Mouse (Mus musculus) liver, adult (tissue): ENCODE measurements at regions not wholly inside any gene's neighbourhood (a gene's known extent, or its start where the extent isn't known, plus 50 kb on each side); places are given as distances from the start of the nearest gene placed in this dataset.

ENCODE experiments used
- GATA4 ChIP-seq: IDR thresholded peaks from 2 replicates; pipeline ENCODE4 v1.6.1; 2014; ENCODE audit warnings: mild to moderate bottlenecking, low read length; ENCODE audit not compliant: insufficient replicate concordance

DNA sequence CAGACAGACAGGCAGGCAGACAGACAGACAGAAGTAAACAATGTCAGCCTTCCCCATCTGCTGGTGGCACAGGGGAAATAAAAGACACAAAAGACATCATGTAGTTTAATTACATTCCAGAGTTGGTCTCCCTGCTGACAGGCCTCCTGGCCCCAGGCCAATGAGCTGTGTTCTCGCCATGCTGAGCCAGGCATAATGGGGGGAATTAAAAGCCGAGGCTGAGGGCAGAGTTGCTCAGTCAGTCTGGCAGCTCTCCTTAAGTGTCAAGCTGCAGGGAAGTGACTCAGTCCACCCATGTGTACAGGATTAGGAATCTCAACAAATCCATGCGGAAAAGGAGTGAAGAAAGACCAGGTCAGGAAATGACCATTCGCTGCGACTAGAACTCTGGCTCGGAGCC, 214.5 kb upstream of the Castor2 start:
- no peak for TF ChIP-seq GATA4

DNA sequence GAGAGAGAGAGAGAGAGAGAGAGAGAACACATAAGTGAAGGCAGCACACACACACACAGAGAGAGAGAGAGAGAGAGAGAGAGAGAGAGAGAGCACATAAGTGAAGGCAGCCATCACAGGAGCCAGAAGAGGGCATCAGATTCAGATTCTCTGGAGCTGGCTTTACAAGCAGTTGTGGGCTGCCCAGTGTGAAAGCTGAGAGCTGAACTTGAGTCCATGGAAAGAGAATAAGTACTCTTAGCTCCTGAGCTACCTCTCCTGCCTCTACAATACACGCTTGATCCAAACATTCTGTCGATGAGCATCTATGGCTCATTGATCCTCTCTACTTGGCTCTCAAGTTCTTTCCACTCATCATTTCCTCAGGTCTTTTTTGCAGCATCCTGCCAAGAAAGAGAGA, 214.9 kb upstream of the Castor2 start:
- no peak for TF ChIP-seq GATA4

DNA sequence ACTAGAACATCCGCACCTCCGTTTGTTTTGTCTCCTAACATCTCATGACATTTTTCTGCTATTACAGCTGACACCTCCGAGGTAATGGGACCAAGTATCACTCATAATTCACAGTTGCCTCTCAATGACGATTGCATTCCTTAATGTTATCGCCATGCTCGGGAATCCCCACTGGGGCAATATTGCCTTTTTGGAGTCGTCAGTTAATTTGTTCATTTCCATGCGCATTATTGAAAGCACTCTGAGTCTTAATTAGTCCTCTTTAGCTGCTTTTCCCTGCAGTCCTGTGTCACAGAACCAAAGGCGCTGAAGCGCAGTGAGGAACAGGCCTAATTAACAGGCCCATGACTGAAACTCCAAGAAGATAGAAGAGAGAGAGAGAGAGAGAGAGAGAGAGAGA, 255.0 kb upstream of the Castor2 start:
- no peak for TF ChIP-seq GATA4

DNA sequence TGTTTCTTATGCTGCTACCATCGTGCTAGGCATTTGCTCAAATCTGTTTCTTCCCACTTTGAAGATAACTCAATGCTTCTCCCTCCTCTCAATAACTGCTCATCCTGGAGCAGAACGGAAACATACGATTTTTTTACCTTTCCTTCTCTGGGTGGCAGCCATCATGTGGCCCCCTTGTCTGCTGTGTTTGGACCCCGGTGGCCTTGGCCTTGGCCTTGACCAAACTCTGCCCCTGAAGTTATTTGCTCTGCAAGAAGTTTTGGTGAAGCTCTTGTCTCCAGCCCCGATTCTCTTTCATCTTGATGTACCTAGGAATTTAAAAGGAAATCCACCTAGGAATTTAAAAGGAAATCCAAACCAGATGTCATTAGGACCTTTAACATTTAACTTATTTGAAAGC, 261.2 kb upstream of the Castor2 start:
- no peak for TF ChIP-seq GATA4

DNA sequence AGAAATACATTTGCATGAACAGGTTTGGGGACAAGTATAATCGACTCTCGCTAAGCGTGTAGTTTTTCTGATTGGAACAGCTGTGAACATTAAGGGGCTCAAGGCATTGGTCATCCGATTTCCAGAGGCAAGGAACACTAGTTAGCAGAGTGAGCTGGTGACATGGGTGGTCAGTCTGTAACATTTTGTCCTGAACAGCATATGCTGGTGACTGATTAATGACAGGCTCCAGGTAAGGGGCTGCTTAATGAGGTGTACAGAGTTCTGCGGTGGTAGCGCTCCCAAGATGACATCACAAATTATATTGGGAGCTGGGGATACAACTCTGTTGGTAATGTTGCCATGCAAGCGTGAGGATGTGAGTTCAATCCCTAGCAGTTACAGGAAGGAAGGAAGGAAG, 266.3 kb upstream of the Castor2 start:
- no peak for TF ChIP-seq GATA4

DNA sequence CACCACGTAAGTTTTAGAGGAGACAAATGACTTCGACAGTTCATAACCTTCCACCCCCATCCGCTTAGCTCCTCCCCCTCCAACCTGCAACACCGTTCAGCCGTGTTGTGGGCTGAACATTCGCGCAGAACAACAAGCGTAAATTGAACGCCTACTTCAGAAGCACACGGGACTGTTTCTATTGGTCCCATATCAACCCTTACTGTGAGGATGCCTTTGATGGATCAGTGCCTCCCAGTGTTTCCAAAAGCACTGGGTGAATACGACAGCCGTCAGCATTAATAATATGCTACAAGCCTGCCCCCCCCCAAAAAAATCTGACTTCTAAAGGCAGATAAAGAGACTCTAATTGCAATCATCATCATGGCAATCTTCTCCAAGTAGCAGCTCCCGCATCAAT, 271.3 kb upstream of the Castor2 start:
- TF ChIP-seq GATA4, result no peak

DNA sequence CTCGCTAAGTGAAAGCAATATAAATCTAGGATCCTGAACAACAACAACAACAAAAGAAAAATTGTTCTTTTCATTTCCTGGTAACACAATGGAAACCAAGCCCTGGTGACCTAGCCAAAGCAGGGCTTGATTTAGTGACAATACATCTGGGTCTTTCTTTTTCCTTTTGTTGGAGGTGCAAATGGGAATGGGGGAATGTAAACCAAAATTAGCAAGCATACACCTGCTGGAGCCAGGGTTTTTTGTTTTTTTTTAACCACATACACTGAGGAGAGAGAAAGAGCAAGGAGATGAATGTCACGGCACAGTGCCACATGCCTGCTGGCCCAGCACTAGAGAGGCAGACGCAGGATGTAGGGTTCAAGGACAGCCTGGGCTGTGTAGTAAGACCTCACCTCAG, 275.6 kb upstream of the Castor2 start:
- TF ChIP-seq GATA4, result no peak

DNA sequence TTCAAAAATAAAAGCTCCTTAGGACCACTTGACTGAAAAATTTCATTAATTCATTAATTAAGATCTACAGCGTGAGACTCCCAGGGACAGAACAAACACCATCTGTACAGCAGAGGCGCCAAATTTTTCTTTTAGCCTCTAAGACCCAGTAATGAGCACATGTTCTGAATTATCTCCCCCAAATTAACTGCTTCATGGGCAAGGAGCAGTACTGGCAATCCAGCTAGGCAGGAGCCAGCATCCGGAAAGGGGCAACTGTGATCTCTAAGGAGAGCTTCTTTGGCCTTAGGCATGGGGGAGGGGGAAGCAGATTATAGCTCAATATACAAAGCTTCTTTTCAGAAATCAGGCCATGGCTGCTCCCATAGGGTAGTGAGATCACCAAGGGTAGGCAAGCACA, 278.2 kb upstream of the Castor2 start:
- no peak for TF ChIP-seq GATA4

DNA sequence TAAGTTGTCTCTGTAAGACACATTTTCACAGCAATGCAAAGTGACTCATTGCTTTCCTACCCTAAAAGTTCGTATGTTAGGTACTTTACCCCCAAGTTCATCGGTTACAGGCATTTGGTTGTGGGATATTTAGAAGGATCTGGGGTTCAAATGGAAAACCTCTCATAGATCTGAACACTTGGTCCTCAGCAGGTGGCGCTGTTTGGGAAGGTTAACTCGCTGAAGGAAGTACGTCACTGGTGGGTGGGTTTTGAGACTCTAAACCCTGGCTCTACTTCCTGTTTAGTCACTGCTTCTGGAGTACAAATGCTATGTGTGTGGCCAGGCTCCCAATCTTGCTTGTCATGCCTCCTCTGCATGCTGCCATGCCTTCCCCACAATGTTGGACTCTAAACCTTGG, 284.0 kb upstream of the Castor2 start:
- no peak for TF ChIP-seq GATA4

DNA sequence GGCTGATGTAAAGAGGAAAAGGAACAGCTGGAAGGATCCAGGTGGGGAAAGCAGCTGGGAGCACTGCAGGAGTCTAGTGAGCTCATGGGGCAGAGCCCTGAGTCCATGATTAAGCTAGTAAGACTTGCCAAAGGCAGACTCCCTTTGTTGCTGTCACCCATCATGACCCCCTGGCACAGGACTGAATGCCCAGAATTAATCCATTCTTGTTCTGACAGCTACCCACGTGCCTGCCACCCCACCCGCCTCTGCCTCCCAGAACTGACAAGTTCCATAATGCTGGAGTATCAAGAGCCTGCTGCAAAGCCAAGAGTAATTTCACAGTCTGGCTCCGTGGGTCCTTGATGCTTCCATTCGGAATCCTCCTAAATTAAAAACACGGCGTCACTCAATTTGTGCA, 285.1 kb upstream of the Castor2 start:
- no peak for TF ChIP-seq GATA4

DNA sequence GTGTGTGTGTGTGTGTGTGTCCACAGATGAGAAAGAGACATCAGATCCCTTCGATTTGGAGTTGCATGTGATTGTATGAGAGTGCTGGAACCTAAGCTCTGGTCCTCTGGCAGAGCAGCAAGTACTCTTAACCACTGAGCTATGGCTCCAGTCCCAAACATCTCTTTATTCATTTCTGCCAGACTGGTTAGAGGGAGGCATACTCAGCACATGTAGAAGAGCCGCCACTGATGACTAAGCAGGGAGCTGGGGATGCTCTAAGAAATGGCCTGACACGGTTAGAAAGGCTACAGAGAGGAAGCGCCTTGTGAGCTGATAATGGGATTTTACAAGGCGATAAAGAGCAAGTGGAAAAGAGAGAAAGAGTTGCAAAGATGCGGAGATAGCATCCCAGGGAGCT, 287.3 kb upstream of the Castor2 start:
- TF ChIP-seq GATA4, result no peak

DNA sequence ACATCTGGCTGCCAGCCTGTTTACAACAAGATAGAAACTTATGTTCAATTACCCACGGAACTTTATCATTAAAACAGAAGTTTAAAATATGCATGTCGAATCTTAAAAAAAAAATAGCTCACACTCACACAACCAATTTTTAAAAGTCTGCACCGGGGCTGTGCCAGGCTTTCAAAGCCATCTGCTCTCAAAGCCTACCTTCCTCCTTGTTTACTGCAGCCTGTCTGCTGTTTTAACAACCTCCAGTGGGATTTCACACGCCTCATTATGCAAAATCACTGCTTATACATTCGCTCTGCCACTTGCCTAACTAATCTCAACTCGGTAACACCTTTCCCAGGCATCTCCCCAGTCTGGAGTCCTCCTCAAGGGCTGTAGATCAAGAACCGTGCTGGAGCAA, 292.6 kb upstream of the Castor2 start:
- no peak for TF ChIP-seq GATA4

DNA sequence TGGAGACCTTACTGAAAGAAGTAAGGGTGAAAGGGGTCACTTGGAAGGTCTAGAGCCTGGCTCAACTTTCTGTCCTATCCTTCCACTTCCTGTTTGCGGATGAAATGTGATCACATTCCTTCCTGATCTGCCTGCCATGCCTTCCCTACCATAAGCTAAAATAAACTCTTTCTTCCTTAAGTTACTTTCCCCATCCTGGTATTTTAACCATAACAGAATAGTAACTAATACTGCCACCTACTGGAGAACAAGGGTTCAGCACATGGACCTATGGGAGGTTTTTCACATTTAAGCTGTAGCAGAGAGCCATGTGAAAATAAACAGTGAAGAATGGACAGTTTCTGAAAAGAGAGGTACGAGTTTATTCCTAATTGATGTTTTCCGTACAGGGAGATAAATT, 297.5 kb upstream of the Castor2 start:
- TF ChIP-seq GATA4, result no peak

DNA sequence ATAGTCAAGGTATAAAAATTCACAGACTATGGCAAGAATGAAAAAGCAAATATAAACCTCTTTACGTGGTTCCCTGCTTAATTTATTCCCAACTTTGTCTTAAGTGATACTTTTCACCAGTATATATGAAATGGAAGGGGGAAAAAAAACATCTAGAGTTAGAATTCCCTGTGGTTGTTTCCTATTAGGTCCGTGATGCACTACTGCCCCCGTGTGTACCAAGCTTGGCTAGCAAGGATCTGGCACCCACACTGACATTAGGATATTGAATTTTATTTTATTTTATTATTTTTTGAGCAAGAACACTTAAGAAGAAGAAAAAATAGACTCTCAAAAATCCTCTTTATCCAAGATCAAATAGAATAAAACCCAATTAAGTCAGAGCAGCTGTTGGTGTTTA, 303.9 kb upstream of the Castor2 start:
- TF ChIP-seq GATA4, result no peak

DNA sequence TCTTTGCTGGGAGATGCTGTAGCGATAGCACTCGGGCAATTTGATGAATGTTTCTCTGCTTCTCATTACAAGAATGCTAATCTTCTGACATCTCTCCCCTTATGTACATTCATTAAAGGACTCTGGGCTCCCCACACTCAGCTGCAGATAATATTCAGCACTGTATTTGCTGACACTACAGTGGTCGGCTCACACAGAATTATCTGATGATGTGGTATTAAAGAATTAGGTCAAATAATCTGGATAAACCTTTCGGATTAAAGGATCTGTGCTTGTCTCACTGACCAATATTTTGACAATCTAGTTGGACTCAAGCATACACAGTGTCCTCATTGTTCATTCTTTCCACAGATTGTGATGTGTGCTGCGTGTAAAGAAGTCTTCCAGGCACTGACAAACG, 308.8 kb upstream of the Castor2 start:
- TF ChIP-seq GATA4, result no peak

DNA sequence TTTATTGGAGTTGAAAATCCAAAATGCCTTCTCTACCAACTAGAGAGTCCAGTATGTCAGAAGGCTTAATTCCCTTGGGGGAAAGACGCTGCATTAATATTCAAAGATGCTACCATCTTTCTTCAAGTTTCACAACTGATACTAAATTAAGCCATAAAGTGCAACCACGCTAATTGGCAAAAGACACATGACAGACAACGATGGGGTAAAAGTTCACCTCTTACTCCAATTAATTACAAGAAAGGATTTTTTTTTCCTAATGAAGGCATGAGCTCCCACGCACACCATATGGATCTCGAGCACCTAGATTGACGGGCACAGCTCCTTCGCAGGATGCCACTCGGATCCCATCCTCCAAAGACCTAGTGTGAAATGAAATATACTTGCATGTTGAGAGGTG, 311.5 kb upstream of the Castor2 start:
- TF ChIP-seq GATA4, result no peak

DNA sequence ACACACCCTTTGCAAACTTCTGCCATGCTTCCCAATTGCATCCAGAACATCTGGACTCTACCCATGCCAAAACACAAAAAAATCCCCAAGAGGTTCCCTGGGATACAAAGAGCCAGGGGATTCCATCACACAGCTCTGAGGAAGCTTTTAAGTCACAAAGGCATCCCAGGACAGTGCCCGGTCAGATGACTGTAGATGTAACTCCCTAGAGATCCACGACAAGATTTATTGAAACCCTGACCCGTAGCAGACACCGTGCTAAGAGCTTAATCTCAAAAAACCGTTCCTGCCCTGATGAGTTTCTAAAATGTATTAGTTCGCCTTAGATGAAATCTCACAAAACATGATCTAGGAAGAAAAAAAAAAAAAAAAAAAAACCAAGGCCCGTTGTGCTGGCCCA, 312.0 kb upstream of the Castor2 start:
- no peak for TF ChIP-seq GATA4

DNA sequence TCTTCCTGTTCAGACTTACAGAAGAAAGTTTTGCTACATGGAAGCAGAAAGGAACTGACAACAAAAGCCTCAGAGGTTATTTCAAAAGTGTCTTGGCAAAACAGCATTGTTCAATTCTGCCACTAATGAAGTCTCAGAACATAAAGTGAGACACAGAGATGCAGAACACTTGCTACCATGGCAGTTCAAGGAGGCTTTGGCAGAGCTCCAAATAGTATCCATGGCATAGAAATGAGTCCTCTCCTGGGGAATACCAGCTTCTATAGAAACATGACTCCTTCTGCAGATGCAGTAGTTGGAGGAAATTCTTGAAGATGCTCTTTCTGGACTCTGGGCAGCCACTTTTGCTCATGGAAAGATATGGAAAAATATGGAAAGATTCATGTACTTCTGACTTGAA, 322.9 kb upstream of the Castor2 start:
- TF ChIP-seq GATA4, result no peak
